Mouse (Mus musculus): ENCODE data around the gene Slc25a13.

Slc25a13 gene

GRCm38 (mm10) chr6:6113776-6114175 lies 103.2 kb downstream of the Slc25a13 start:
- no peak for DNase-seq (ENCODE audit: low read depth, low spot score)

- DNase-seq (ENCODE audit: low read depth, low spot score), result no peak
Observed at GRCm38 (mm10) chr6:6112767-6113528, 104.0 kb downstream of the Slc25a13 start.

- DNase-seq (ENCODE audit: low read depth, low spot score), result no peak
Observed at GRCm38 (mm10) chr6:6107419-6107966, 109.5 kb downstream of the Slc25a13 start.

GRCm38 (mm10) chr6:6105586-6105985 lies 111.4 kb downstream of the Slc25a13 start:
- DNase-seq (ENCODE audit: low read depth, low spot score), result no peak

GRCm38 (mm10) chr6:6103469-6103868 lies 113.5 kb downstream of the Slc25a13 start:
- no peak for DNase-seq (ENCODE audit: low read depth, low spot score)

- DNase-seq (ENCODE audit: low read depth, low spot score), result no peak
Observed at GRCm38 (mm10) chr6:6101605-6102004, 115.4 kb downstream of the Slc25a13 start.

GRCm38 (mm10) chr6:6100892-6101480 lies 116.0 kb downstream of the Slc25a13 start:
- DNase-seq (ENCODE audit: low read depth, low spot score), result no peak

- DNase-seq (ENCODE audit: low read depth, low spot score), result no peak
Observed at GRCm38 (mm10) chr6:6093978-6094377, 123.0 kb downstream of the Slc25a13 start.

- no peak for DNase-seq (ENCODE audit: low read depth, low spot score)
Observed at GRCm38 (mm10) chr6:6093522-6093921, 123.5 kb downstream of the Slc25a13 start.

- DNase-seq (ENCODE audit: low read depth, low spot score), result no peak
Observed at GRCm38 (mm10) chr6:6092497-6092896, 124.5 kb downstream of the Slc25a13 start.

GRCm38 (mm10) chr6:6091016-6091415 lies 126.0 kb downstream of the Slc25a13 start:
- DNase-seq (ENCODE audit: low read depth, low spot score), result no peak

- DNase-seq (ENCODE audit: low read depth, low spot score), result no peak
Observed at GRCm38 (mm10) chr6:6088151-6088550, 128.8 kb downstream of the Slc25a13 start.

- DNase-seq (ENCODE audit: low read depth, low spot score), result no peak
Observed at GRCm38 (mm10) chr6:6080484-6080883, 136.5 kb downstream of the Slc25a13 start.

GRCm38 (mm10) chr6:6077234-6077633 lies 139.7 kb downstream of the Slc25a13 start:
- no peak for DNase-seq (ENCODE audit: low read depth, low spot score)

- no peak for DNase-seq (ENCODE audit: low read depth, low spot score)
Observed at GRCm38 (mm10) chr6:6075940-6076447, 141.0 kb downstream of the Slc25a13 start.

GRCm38 (mm10) chr6:6071038-6071437 lies 145.9 kb downstream of the Slc25a13 start:
- no peak for DNase-seq (ENCODE audit: low read depth, low spot score)

GRCm38 (mm10) chr6:6070015-6070414 lies 147.0 kb downstream of the Slc25a13 start:
- no peak for DNase-seq (ENCODE audit: low read depth, low spot score)

- no peak for DNase-seq (ENCODE audit: low read depth, low spot score)
Observed at GRCm38 (mm10) chr6:6067201-6067600, 149.8 kb downstream of the Slc25a13 start.

GRCm38 (mm10) chr6:6058548-6058947 lies 158.4 kb downstream of the Slc25a13 start:
- DNase-seq (ENCODE audit: low read depth, low spot score), result no peak

GRCm38 (mm10) chr6:6053946-6054345 lies 163.0 kb downstream of the Slc25a13 start:
- no peak for DNase-seq (ENCODE audit: low read depth, low spot score)

- DNase-seq (ENCODE audit: low read depth, low spot score), result no peak
Observed at GRCm38 (mm10) chr6:6052696-6053095, 164.3 kb downstream of the Slc25a13 start.

- DNase-seq (ENCODE audit: low read depth, low spot score), result no peak
Observed at GRCm38 (mm10) chr6:6046729-6047424, 170.1 kb downstream of the Slc25a13 start.

Data from embryo, embryonic 11.5 days (tissue).